Mouse (Mus musculus) monocyte, adult 5-6 weeks (primary cell): ENCODE measurements around the gene Ssc4d. TPM values are rescaled to one million over a fixed set of nuclear protein-coding genes. Genes with fewer than 3 reads are reported as not detected.

ENCODE experiments used
- ATAC-seq: fragments of 153-309, 156-312 bp; replicated peaks from 2 replicates; pipeline ENCODE4 v1.8.0; 2017; ENCODE audit warnings: mild to moderate bottlenecking; ENCODE audit not compliant: low TSS enrichment, insufficient number of reproducible peaks, severe bottlenecking, poor library complexity, low FRiP score
- total RNA-seq: library from RNA; stranded (forward); fragments of 200-1000, 200-491, 200-594 nt; gene quantifications from 3 replicates; pipeline ENCODE4 v1.2.3, GENCODE M21; 2017

Gene Ssc4d
- total RNA-seq, result 1.5 to 1.9 TPM in 2 of 3 replicates, not detected in the other

GRCm38 (mm10) chr5:135974365-135974764 lies at the start of gene Ssc4d:
Ssc4d (minus strand) TSS chr5:135974531.
- no peak; the same call in 1 of the 2 replicates for ATAC-seq

DNA sequence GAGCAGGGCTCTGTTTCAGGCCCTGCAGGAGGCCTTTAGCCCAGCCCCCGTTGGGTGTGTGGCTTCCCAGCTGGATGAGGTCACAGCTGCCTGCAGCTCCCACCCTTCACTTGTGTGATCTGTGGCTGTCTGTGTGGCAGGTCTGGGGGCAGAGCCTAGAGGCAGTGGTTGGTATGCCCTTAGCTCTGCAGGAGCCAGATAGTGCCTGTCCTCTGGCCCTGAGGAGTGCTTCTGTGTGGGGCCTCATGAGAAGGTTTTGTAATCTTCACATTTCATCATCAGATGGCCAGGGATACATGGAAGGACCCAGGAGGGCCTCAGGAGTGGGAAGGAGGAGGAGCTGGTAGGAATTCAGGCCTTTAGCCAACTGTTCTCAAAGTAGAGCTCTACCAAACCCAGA lies 45.6 kb upstream of the Ssc4d start:
- ATAC-seq, result no peak

DNA sequence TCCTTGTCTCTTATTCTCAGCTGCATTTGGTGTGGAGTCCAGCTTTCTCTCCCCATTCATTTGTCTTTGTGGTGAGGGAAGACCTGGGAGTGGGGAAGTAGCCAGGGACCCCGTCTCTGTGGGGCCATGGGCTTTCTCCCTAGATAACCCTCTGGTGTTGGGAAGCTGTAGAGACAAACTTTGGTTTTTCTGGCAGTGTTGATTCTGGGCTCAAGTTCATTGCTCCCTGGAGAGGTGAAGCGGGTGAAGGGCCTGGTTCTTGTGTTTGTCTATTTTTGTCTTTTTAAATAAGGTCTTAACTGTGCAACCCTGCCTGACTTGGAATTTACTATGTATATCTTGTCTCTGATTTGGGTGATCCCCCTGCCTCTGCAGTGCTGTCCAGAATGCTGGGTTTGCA lies 44.4 kb upstream of the Ssc4d start:
- ATAC-seq, result no peak

GRCm38 (mm10) chr5:136017262-136017661 lies 42.9 kb upstream of the Ssc4d start:
- ATAC-seq, result no peak

GRCm38 (mm10) chr5:136016014-136016876 lies 41.9 kb upstream of the Ssc4d start:
- no peak for ATAC-seq

DNA sequence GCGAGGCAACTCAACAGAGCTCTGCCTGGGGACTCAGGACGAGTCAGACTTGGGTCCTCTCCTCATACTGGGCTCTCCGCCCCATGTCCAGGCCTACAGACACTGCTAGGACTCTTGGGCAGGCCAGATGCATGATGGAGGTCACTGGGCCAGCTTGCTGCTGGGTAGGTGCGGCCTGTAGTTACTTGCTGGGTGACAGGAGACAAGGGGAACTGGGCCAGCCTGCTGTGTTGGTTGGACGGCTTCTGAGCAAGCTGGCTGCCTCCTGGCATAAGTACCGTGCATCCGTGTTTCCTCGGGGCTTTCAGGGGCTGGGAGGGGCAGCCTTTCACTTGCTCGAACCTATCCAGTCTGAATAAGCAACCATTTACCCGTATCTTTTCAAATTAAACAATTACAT lies 41.3 kb upstream of the Ssc4d start:
- ATAC-seq, result no peak

DNA sequence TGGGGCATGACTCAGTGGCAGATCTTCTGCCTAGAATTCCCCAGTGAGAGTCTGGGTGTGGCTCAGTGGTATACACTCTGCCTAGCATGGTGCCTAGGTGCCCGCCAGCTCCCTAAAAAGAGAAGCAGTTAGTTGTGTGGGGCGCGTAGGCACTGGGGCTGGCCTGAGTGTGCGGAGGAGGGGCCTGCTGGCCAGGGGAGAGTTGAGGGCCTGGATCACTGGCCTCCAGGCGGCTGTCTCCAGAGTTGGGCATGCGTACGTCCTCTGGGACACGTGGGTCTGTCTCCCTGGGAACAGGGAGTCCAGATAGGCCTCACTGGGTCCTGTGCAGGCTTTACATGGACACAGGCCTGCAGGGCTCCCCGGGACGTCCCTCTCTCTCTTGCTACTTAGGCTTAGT lies 40.5 kb upstream of the Ssc4d start:
- ATAC-seq, result no peak

DNA sequence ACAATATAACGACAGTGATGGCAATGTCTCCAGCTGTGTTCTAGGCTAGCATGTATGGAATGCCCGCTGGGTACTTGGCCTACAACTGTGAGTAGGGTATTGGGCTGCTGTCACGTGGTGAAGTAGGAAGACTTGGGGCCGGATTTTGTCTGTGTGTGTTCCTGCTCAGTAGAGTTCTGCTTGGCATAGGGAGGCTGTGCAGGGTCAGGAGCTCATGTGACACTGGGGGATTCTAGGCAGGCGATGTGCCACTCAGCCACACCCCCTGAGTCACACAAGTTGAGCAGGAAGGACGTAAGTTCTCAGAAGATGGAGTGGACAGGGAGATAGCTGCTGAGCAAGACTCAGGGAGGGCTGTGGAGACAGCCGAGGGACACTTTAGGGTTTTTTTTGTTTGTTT lies 33.4 kb upstream of the Ssc4d start:
- ATAC-seq, result no peak

DNA sequence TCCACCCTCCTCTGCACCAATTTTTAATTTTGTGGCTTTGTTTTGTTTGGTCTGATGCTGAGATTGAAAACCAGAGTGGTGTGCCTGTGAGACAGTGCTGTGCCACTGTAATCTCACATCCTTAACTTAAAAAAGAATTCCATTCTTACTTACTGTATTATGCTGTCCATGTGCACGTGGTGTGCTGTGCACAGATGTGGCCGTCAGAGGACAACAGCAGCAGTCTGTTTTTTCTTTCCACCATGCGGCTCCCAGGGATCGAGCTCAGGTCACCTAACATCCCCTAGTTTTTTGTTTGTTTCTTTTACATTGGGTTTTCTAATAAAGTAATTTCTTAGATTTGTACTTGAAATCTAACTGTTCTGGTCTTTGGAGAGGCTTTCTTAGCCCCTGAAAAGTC lies 30.2 kb upstream of the Ssc4d start:
- no peak for ATAC-seq

- no peak for ATAC-seq
These were observed 28.4 kb upstream of the Ssc4d start for GRCm38 (mm10) chr5:136002751-136003151.

- ATAC-seq, result no peak
These were observed 28.0 kb upstream of the Ssc4d start for GRCm38 (mm10) chr5:136002325-136002724.

GRCm38 (mm10) chr5:136001222-136001621 lies 26.9 kb upstream of the Ssc4d start:
- no peak for ATAC-seq

DNA sequence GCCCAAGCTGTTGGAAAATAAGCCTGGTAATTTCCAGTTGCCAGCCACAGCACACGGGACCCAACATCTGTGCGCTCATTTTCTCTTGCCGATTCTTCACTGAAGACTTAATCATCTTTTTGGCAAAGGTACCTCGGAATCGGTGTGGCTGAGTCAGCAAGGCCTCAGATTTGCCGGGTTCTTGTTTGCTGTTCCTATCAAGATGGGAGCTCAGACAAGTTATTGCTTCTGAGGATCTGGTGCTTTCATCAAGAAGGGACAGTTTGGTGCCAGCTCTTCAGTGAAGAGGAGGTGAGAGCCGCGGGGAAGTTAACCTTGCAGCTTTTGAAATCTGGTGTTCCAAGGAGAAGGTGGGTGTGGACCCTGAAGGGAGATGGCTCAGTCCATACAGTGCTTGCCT lies 21.8 kb upstream of the Ssc4d start:
- no peak for ATAC-seq

- peak; percentile 92 for ATAC-seq
These were observed 20.7 kb upstream of the Ssc4d start, which contains the start of gene Dtx2 for GRCm38 (mm10) chr5:135994725-135995687. Dtx2 (plus strand) TSS chr5:135994800.

GRCm38 (mm10) chr5:135994335-135994724 lies 20.0 kb upstream of the Ssc4d start:
- ATAC-seq, result no peak

- no peak for ATAC-seq
These were observed 19.1 kb upstream of the Ssc4d start for GRCm38 (mm10) chr5:135993381-135993965.

GRCm38 (mm10) chr5:135990601-135991000 lies 16.3 kb upstream of the Ssc4d start:
- ATAC-seq, result peak; percentile 86

DNA sequence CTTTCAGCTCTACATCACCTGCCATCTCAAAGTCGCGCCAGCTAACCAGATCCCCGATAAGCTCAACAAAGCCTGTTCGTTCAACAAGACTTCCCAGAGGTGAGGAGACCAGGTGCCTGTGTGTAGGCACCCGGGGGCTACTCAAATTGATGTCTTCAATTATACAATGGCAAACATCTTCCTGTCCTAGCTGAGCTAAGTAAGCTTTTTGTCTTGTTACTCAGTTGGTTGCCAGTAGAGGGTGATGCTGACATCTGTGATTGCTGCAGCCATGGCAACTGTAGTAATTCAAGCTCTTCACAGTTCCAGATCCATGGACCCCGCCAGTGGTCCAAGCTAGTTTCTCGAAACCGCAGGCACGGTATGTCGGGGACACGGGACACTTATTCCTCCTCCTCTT lies 12.9 kb upstream of the Ssc4d start:
- no peak for ATAC-seq

- ATAC-seq, result no peak
These were observed 10.3 kb upstream of the Ssc4d start for GRCm38 (mm10) chr5:135984546-135985044.
